Mouse (Mus musculus) liver, postnatal 0 days (tissue): ENCODE measurements around the gene Extl2.

Experiments
- CTCF ChIP-seq: sonication (generic); IDR thresholded peaks from 2 replicates; pipeline ENCODE4 v1.5.1; 2016; ENCODE audit warnings: antibody characterized with exemption, low read depth
- EP300 ChIP-seq: IDR thresholded peaks from 2 replicates; pipeline ENCODE4 v1.6.1; 2016; ENCODE audit warnings: antibody characterized with exemption, low read depth, mild to moderate bottlenecking

GRCm38 (mm10) chr3:116006284-116006977 is 831 bp upstream of the Extl2 start:
- TF ChIP-seq CTCF (no peak), EP300 (no peak)
